Mouse (Mus musculus) forebrain, embryonic 14.5 days (tissue): ENCODE data around the gene Btbd35f5. TPM values are rescaled to one million over a fixed set of nuclear protein-coding genes. Genes with fewer than 3 reads are reported as not detected.
"Not testable (repeated sequence)": the region's sequence is repeated elsewhere in the genome, so short reads cannot be mapped to it uniquely, and the experiment has no call there.

Experiments used
- ATAC-seq: fragments of 200-750 bp; cut with Nextera tagmentation; 2 replicates; pipeline ENCODE4 v1.8.0; 2017; ENCODE audit warnings: mild to moderate bottlenecking, moderate library complexity
- DNase-seq: peaks from one replicate; pipeline ENCODE4 v3.0.0-alpha.2; 2015; ENCODE audit warnings: low spot score
- H3K27ac ChIP-seq: fragments of 300-500 bp; sonication (generic); 2 replicates; pipeline ENCODE4 v1.5.1; 2014; ENCODE audit warnings: low read depth, mild to moderate bottlenecking, control low read depth, low read length, moderate library complexity
- H3K27me3 ChIP-seq: fragments of 300-500 bp; sonication (generic); replicated peaks from 2 replicates; pipeline ENCODE4 v1.6.1; 2014; ENCODE audit warnings: low read length, control low read depth, mixed read lengths; ENCODE audit not compliant: control insufficient read depth, insufficient read depth
- H3K36me3 ChIP-seq: fragments of 300-500 bp; sonication (generic); 2 replicates; pipeline ENCODE4 v1.6.1; 2014; ENCODE audit warnings: low read length, control low read depth; ENCODE audit not compliant: control insufficient read depth, insufficient read depth
- H3K4me1 ChIP-seq: fragments of 300-500 bp; sonication (generic); 2 replicates; pipeline ENCODE4 v1.6.1; 2014; ENCODE audit warnings: antibody characterized with exemption, low read length, control low read depth; ENCODE audit not compliant: control insufficient read depth, insufficient read depth
- H3K4me2 ChIP-seq: fragments of 300-500 bp; sonication (generic); 2 replicates; pipeline ENCODE4 v1.6.1; 2014; ENCODE audit warnings: mild to moderate bottlenecking, control low read depth, low read length
- H3K4me3 ChIP-seq: fragments of 300-500 bp; sonication (generic); 2 replicates; pipeline ENCODE4 v1.5.1; 2014; ENCODE audit warnings: low read depth, low read length, control low read depth
- H3K9ac ChIP-seq: fragments of 300-500 bp; sonication (generic); 2 replicates; pipeline ENCODE4 v1.6.1; 2014; ENCODE audit warnings: mild to moderate bottlenecking, low read length, control low read depth, moderate library complexity
- H3K9me3 ChIP-seq: fragments of 300-500 bp; sonication (generic); replicated peaks from 2 replicates; pipeline ENCODE4 v1.6.1; 2016; ENCODE audit warnings: low read length, control low read depth, mixed read lengths; ENCODE audit not compliant: control insufficient read depth
- WGBS: fragments of 180-500 bp; shearing (Covaris S2); extraction: QIAGEN DNeasy Blood & Tissue Kit; methylation state at CpG from one replicate; pipeline ENCODE4 v1.1.7; 2014; 5-methylcytosine and 5-hydroxymethylcytosine counted together
- polyA plus RNA-seq: library from polyadenylated mRNA; unstranded; fragments of >200 nt; fragmentation: Nextera tagmentation; extraction: Ambion mirVana; gene quantifications from 2 replicates; pipeline ENCODE4 v1.2.1, GENCODE M21; 2014

The Btbd35f5 gene
- polyA plus RNA-seq: not detected in 2 replicates

GRCm38 (mm10) chrX:32973597-32973996 lies at the start of gene Btbd35f5:
TSS of gene Btbd35f5 (plus strand) at chrX:32973897.
- no CpG with 5 or more reads among the region's 3 CpGs for WGBS
- not testable (repeated sequence) for H3K9ac ChIP-seq, H3K4me2 ChIP-seq, ATAC-seq, H3K27ac ChIP-seq, H3K27me3 ChIP-seq, H3K36me3 ChIP-seq, H3K4me1 ChIP-seq, H3K4me3 ChIP-seq, DNase-seq, H3K9me3 ChIP-seq

- H3K36me3 ChIP-seq, H3K4me1 ChIP-seq, DNase-seq, ATAC-seq, H3K4me3 ChIP-seq, H3K27ac ChIP-seq, H3K9ac ChIP-seq, H3K9me3 ChIP-seq, H3K27me3 ChIP-seq, H3K4me2 ChIP-seq: not testable (repeated sequence)
- no CpG with 5 or more reads among the region's 1 CpGs for WGBS
Measured at GRCm38 (mm10) chrX:32941468-32941867, 32.2 kb upstream of the Btbd35f5 start, which contains the start of gene Gm21789. TSS of gene Gm21789 (plus strand) at chrX:32941768.

Other genes with a start within 250 kb of the Btbd35f5 start
- not detected in 2 replicates for gene Btbd35f21, start 247.8 kb upstream of the Btbd35f5 start, polyA plus RNA-seq
- not detected in 2 replicates for gene Btbd35f30, start 79.3 kb upstream of the Btbd35f5 start, polyA plus RNA-seq
- not detected in 2 replicates for gene Gm21789, start 32.1 kb upstream of the Btbd35f5 start, polyA plus RNA-seq